ENCODE assay signal across 17 mouse cellular contexts in the genomic region with DNA sequence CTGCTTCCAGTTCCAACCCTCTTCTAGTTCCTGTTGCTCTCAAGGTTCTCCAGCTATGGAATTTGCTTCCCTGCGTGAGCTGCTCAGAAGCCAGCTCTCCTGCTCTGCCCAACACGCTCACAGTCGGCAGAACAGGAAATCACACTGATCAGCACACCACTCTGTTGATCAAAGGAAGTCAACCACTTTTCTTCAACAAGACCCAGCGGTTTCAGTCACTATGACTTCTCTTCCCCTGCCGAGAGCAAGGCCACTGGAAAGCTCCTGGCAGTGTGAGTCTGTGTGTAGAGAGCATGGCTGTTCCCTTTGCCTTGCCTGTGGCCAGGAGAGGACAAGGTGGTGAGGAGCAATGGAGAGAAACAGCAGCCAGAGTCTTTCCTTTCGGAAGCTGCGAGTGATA.
DNase-seq lines count a peak whose midpoint lies in the region; ATAC-seq and TF ChIP-seq lines count a peak whose summit lies in the region.
"Had no signal": no experiment of that assay in that cellular context is flagged by ENCODE, and none has a peak within 500 bp of the region (broad histone marks: within the 10 kb centered on the region; RNA-seq: fewer than 3 reads in every experiment).

No protein-coding gene starts in this region.

- no peak overlapping the region for H3K27ac ChIP-seq in kidney, postnatal 0 days
- no peak overlapping the region for H3K27ac ChIP-seq in forebrain, embryonic 15.5 days (replicated peaks)
- H3K27ac ChIP-seq: heart, embryonic 10.5 days; hindbrain, embryonic 10.5 days; lung, embryonic 15.5 days had no signal

- 0 out of 2 replicates have a peak, but pooled peaks have one; percentile 8 for TF ChIP-seq CTCF in kidney, postnatal 0 days (IDR thresholded peaks at IDR 0.05; ENCODE audit: low read depth)

- no peak overlapping the region for H3K9ac ChIP-seq in kidney, postnatal 0 days (ENCODE audit: low read depth, low read length)
- H3K9ac ChIP-seq in forebrain, embryonic 15.5 days (replicated peaks) = no peak overlapping the region
- H3K9ac ChIP-seq: lung, embryonic 15.5 days had no signal

- no peaks in the 10 kb centered on the region for H3K4me1 ChIP-seq in kidney, postnatal 0 days (replicated peaks; ENCODE audit: insufficient read depth, low read length)
- peaks cover 6% of the 10 kb centered on the region for H3K4me1 ChIP-seq in forebrain, embryonic 15.5 days
- H3K4me1 ChIP-seq: lung, embryonic 15.5 days had no signal

- H3K4me3 ChIP-seq in kidney, postnatal 0 days (replicated peaks; ENCODE audit: low read depth, low read length) = no peak overlapping the region
- no peak overlapping the region for H3K4me3 ChIP-seq in forebrain, embryonic 15.5 days
- H3K4me3 ChIP-seq: heart, embryonic 10.5 days; hindbrain, embryonic 10.5 days; lung, embryonic 15.5 days had no signal

- H3K4me2 ChIP-seq in kidney, postnatal 0 days (ENCODE audit: low read length) = no peak overlapping the region
- H3K4me2 ChIP-seq in forebrain, embryonic 15.5 days (replicated peaks) = no peak overlapping the region
- H3K4me2 ChIP-seq: lung, embryonic 15.5 days had no signal

- WGBS in kidney, postnatal 0 days = 54% methylated on average over 7 of the region's 7 CpGs
- 75% methylated on average over 7 of the region's 7 CpGs for WGBS in forebrain, embryonic 15.5 days

- H3K9me3 ChIP-seq in kidney, postnatal 0 days (replicated peaks; ENCODE audit: low read length) = no peaks in the 10 kb centered on the region
- H3K9me3 ChIP-seq in forebrain, embryonic 15.5 days = no peaks in the 10 kb centered on the region
- H3K9me3 ChIP-seq: heart, embryonic 10.5 days; hindbrain, embryonic 10.5 days; lung, embryonic 15.5 days had no signal

- ATAC-seq in kidney, postnatal 0 days (replicated peaks; ENCODE audit: low FRiP score, low read depth) = no peak
- peak; percentile 61 for ATAC-seq in inflammation-experienced regulatory T-cells, adult 6 months
- ATAC-seq in erythroid progenitor cell, adult 5-6 weeks (replicated peaks; ENCODE audit: low FRiP score, poor library complexity, severe bottlenecking) = no peak
- ATAC-seq in forebrain, embryonic 15.5 days (replicated peaks) = no peak
- ATAC-seq: intestine, postnatal 0 days had no signal

- H3K36me3 ChIP-seq in kidney, postnatal 0 days (ENCODE audit: insufficient read depth, low read length) = no peaks in the 10 kb centered on the region
- H3K36me3 ChIP-seq in forebrain, embryonic 15.5 days = peaks cover 4% of the 10 kb centered on the region; the same call in 1 of the 2 replicates
- H3K36me3 ChIP-seq: lung, embryonic 15.5 days had no signal

- H3K27me3 ChIP-seq in kidney, postnatal 0 days (ENCODE audit: insufficient read depth, low read length) = no peaks in the 10 kb centered on the region
- no peaks in the 10 kb centered on the region for H3K27me3 ChIP-seq in forebrain, embryonic 15.5 days
- H3K27me3 ChIP-seq: lung, embryonic 15.5 days had no signal

- DNase-seq in kidney, postnatal 0 days (ENCODE audit: low spot score) = no peak
- no peak for DNase-seq in kidney, postnatal 36 days
- peak; percentile 19 to 35 for DNase-seq in CD8-positive naive resting alpha-beta T cell, adult 2 months (ENCODE audit: low read depth in 2 of 2, low spot score in 2 of 2)
- peak; percentile 43 for DNase-seq in thymus, postnatal 14 days
- DNase-seq in urinary bladder, adult 2 months (ENCODE audit: low spot score) = no peak
- DNase-seq: adrenal gland, postnatal 14 days; cerebellum, adult 9-11 months; gastrocnemius, postnatal 10 days; layer of hippocampus, postnatal 36 days; right cerebral cortex, postnatal 14 days had no signal

Comparison
In these comparisons a context has a peak if more than half of its experiments do, and no peak if none do; other contexts are left out.
1. DNase-seq: peak in CD8-positive naive resting alpha-beta T cell, adult 2 months (2 of 2) and thymus, postnatal 14 days (single experiment); none in kidney, postnatal 0 days (single experiment), kidney, postnatal 36 days (0 of 2) and urinary bladder, adult 2 months (single experiment).